Comparison of ENCODE assay signal across 19 mouse cellular contexts in the genomic region with DNA sequence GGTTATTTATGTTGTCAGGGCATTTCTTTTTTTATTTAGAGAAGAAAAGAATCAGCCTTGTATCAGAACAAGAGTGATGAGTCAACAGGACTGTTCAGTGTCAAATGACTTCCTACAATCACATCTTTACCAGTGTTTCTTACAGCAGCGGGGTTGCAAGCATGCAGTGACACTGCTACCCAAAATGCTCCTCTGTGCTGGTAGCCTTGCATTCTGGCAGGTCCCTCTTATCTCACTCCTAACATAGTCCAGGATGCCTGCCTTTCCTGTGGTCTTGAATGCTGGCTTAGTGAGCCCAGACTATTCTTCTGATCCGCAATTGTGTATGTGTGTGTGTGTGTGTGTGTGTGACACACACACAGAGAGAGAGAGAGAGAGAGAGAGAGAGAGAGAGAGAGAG.
"Had no signal": no experiment of that assay in that cellular context is flagged by ENCODE, and none has a peak within 500 bp of the region (broad histone marks: within the 10 kb centered on the region; RNA-seq: fewer than 3 reads in every experiment).

No protein-coding gene starts in this region.

- H3K9me3 ChIP-seq: limb, embryonic 10.5 days; limb, embryonic 13.5 days; liver, embryonic 12.5 days; liver, embryonic 15.5 days; lung, embryonic 15.5 days; midbrain, embryonic 12.5 days; neural tube, embryonic 13.5 days; stomach, embryonic 15.5 days had no signal

- ATAC-seq: liver, embryonic 12.5 days; midbrain, embryonic 16.5 days had no signal

- H3K36me3 ChIP-seq: limb, embryonic 10.5 days; limb, embryonic 13.5 days; liver, embryonic 12.5 days; liver, embryonic 15.5 days; lung, embryonic 15.5 days; midbrain, embryonic 12.5 days; neural tube, embryonic 13.5 days; stomach, embryonic 15.5 days had no signal

- H3K4me2 ChIP-seq: limb, embryonic 13.5 days; liver, embryonic 12.5 days; liver, embryonic 15.5 days; lung, embryonic 15.5 days; midbrain, embryonic 12.5 days; neural tube, embryonic 13.5 days; stomach, embryonic 15.5 days had no signal

- H3K4me1 ChIP-seq: limb, embryonic 10.5 days; limb, embryonic 13.5 days; liver, embryonic 12.5 days; liver, embryonic 15.5 days; lung, embryonic 15.5 days; midbrain, embryonic 12.5 days; neural tube, embryonic 13.5 days; stomach, embryonic 15.5 days had no signal

- H3K4me3 ChIP-seq: limb, embryonic 10.5 days; limb, embryonic 13.5 days; liver, embryonic 12.5 days; liver, embryonic 15.5 days; lung, embryonic 15.5 days; midbrain, embryonic 12.5 days; myocyte; neural tube, embryonic 13.5 days; stomach, embryonic 15.5 days had no signal

- H3K27me3 ChIP-seq: limb, embryonic 13.5 days; liver, embryonic 12.5 days; liver, embryonic 15.5 days; lung, embryonic 15.5 days; midbrain, embryonic 12.5 days; neural tube, embryonic 13.5 days; stomach, embryonic 15.5 days had no signal

- H3K9ac ChIP-seq: limb, embryonic 13.5 days; liver, embryonic 12.5 days; liver, embryonic 15.5 days; lung, embryonic 15.5 days; midbrain, embryonic 12.5 days; neural tube, embryonic 13.5 days; stomach, embryonic 15.5 days had no signal

- DNase-seq: kidney, postnatal 14 days; kidney, postnatal 4 days; liver; retina, postnatal 1 day; right cerebral cortex, postnatal 25 days; spleen, adult 18-20 months; thymus, adult 18-20 months; thymus, postnatal 36 days had no signal

- H3K27ac ChIP-seq: limb, embryonic 10.5 days; limb, embryonic 13.5 days; liver, embryonic 12.5 days; liver, embryonic 15.5 days; lung, embryonic 15.5 days; macrophage; midbrain, embryonic 12.5 days; neural tube, embryonic 13.5 days; stomach, embryonic 15.5 days had no signal
